15 mouse cellular contexts compared by ENCODE assay signal in the genomic region with DNA sequence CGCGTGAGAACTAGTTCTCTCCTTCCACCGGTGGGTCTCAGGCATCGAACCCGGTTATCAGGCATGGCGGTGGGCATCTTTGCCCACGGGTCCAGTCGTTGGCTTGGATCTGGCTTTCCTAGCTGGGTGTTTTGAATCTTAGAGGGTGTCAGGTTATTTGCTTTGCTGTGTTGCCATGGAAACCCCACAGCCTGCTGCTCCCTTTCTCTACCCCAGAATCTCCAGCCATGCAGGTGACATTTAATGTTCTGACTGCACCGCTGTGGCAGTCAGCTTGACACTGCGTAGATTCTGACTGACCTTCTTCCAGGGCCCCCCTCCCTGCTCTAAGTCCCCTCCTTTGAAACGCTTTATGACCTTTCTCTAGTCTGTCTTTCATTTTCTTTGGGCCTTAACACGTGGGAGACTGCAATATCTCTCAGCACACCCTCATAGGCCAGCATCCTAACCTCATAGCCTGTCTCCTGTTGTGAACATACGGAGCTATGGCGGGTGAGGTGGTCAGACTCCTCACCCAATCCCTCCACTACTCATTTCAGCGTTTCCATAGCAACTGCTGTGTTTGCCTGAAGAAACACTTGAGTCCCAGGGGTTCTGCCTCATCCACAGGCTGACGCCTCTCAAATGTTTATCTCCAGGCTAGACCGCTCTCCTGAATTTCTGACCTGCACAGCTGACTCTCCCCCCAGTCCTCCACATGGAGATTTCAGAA. TPM values are rescaled to one million over a fixed set of nuclear protein-coding genes. Genes with fewer than 3 reads are reported as not detected.
DNase-seq lines count a peak whose midpoint lies in the region; ATAC-seq and TF ChIP-seq lines count a peak whose summit lies in the region.
"Had no signal": no experiment of that assay in that cellular context is flagged by ENCODE, and none has a peak within 500 bp of the region (broad histone marks: within the 10 kb centered on the region; RNA-seq: fewer than 3 reads in every experiment).

No protein-coding gene starts in this region.

- no peak for TF ChIP-seq EP300 in liver, postnatal 0 days (IDR thresholded peaks at IDR 0.05; ENCODE audit: low read depth)

- no peak for DNase-seq in neural tube, embryonic 10.5 days (ENCODE audit: extremely low spot score, low spot score)
- DNase-seq in forebrain, postnatal 0 days, result peak; percentile 70
- no peak for DNase-seq in limb, embryonic 14.5 days (ENCODE audit: low spot score)
- DNase-seq in liver, postnatal 0 days, result no peak
- DNase-seq: adrenal gland, adult 2 months; cerebellum, adult 9-11 months; heart, postnatal 14 days; spleen, adult 18-20 months; thymus, postnatal 4 days had no signal

- H3K4me2 ChIP-seq in neural tube, embryonic 13.5 days, result no peak overlapping the region
- no peak overlapping the region for H3K4me2 ChIP-seq in forebrain, postnatal 0 days (ENCODE audit: low read depth)
- H3K4me2 ChIP-seq in limb, embryonic 14.5 days (replicated peaks; ENCODE audit: low read depth, low read length, severe bottlenecking), result no peak overlapping the region
- no peak overlapping the region for H3K4me2 ChIP-seq in liver, postnatal 0 days (ENCODE audit: low read depth, low read length)
- H3K4me2 ChIP-seq: liver, embryonic 12.5 days had no signal

- no peaks in the 10 kb centered on the region for H3K36me3 ChIP-seq in neural tube, embryonic 13.5 days
- H3K36me3 ChIP-seq in forebrain, postnatal 0 days (ENCODE audit: insufficient read depth), result no peaks in the 10 kb centered on the region
- no peaks in the 10 kb centered on the region for H3K36me3 ChIP-seq in limb, embryonic 14.5 days (ENCODE audit: control insufficient read depth, insufficient read depth, low read length)
- H3K36me3 ChIP-seq in liver, postnatal 0 days (replicated peaks; ENCODE audit: insufficient read depth, low read length), result no peaks in the 10 kb centered on the region
- H3K36me3 ChIP-seq: liver, embryonic 12.5 days had no signal

- H3K9ac ChIP-seq in neural tube, embryonic 13.5 days, result no peak overlapping the region
- H3K9ac ChIP-seq in forebrain, postnatal 0 days, result no peak overlapping the region
- H3K9ac ChIP-seq in limb, embryonic 14.5 days (ENCODE audit: low read depth, low read length, severe bottlenecking), result no peak overlapping the region
- no peak overlapping the region for H3K9ac ChIP-seq in liver, postnatal 0 days (replicated peaks)
- H3K9ac ChIP-seq: liver, embryonic 12.5 days had no signal

- H3K4me1 ChIP-seq in neural tube, embryonic 13.5 days (replicated peaks), result peaks cover 9% of the 10 kb centered on the region; the same call in 1 of the 2 replicates
- H3K4me1 ChIP-seq in forebrain, postnatal 0 days (ENCODE audit: insufficient read depth), result peaks cover 5% of the 10 kb centered on the region; the same call in 1 of the 2 replicates
- no peaks in the 10 kb centered on the region for H3K4me1 ChIP-seq in limb, embryonic 14.5 days (ENCODE audit: control insufficient read depth, insufficient read depth, low read length)
- 0 out of 2 replicates have a peak, but pooled peaks cover 3% of the 10 kb centered on the region for H3K4me1 ChIP-seq in liver, postnatal 0 days (ENCODE audit: insufficient read depth)
- H3K4me1 ChIP-seq: liver, embryonic 12.5 days had no signal

- no peak overlapping the region for H3K4me3 ChIP-seq in neural tube, embryonic 13.5 days
- H3K4me3 ChIP-seq in forebrain, postnatal 0 days (ENCODE audit: low read depth, low read length), result no peak overlapping the region
- H3K4me3 ChIP-seq in limb, embryonic 14.5 days (replicated peaks; ENCODE audit: low read length), result no peak overlapping the region
- no peak overlapping the region for H3K4me3 ChIP-seq in liver, postnatal 0 days (ENCODE audit: low read depth, low read length)
- H3K4me3 ChIP-seq: liver, embryonic 12.5 days had no signal

- no peak for TF ChIP-seq CTCF in forebrain, postnatal 0 days (IDR thresholded peaks at IDR 0.05; ENCODE audit: low read depth)
- TF ChIP-seq CTCF in liver, postnatal 0 days (IDR thresholded peaks at IDR 0.05; ENCODE audit: low read depth), result no peak

- TF ChIP-seq POLR2A in limb, embryonic 14.5 days (IDR thresholded peaks at IDR 0.05; ENCODE audit: borderline replicate concordance, extremely low read depth, insufficient read depth, insufficient read length), result no peak

- H3K27ac ChIP-seq in neural tube, embryonic 13.5 days (replicated peaks), result peak overlapping the region; percentile 61
- H3K27ac ChIP-seq in forebrain, postnatal 0 days (ENCODE audit: low read depth, low read length), result peak overlapping the region; percentile 73
- H3K27ac ChIP-seq in limb, embryonic 14.5 days (replicated peaks; ENCODE audit: low read depth, low read length), result no peak overlapping the region
- H3K27ac ChIP-seq in liver, postnatal 0 days (ENCODE audit: low read depth), result no peak overlapping the region
- H3K27ac ChIP-seq: liver, embryonic 12.5 days had no signal

- no peaks in the 10 kb centered on the region for H3K9me3 ChIP-seq in neural tube, embryonic 13.5 days
- no peaks in the 10 kb centered on the region for H3K9me3 ChIP-seq in forebrain, postnatal 0 days (ENCODE audit: low read length)
- H3K9me3 ChIP-seq in limb, embryonic 14.5 days (ENCODE audit: control insufficient read depth, low read length), result no peaks in the 10 kb centered on the region
- H3K9me3 ChIP-seq in liver, postnatal 0 days (ENCODE audit: low read length), result no peaks in the 10 kb centered on the region
- H3K9me3 ChIP-seq: liver, embryonic 12.5 days had no signal

- peak; percentile 59 for ATAC-seq in neural tube, embryonic 13.5 days (ENCODE audit: low read depth)
- ATAC-seq in forebrain, postnatal 0 days, result peak; percentile 87
- peak; percentile 55 for ATAC-seq in limb, embryonic 14.5 days (ENCODE audit: low FRiP score, low read depth)
- no peak for ATAC-seq in megakaryocyte progenitor cell, adult 5-6 weeks (replicated peaks; ENCODE audit: poor library complexity)
- ATAC-seq in liver, postnatal 0 days, result no peak
- ATAC-seq in granulocyte monocyte progenitor cell, adult 5-6 weeks (replicated peaks; ENCODE audit: poor library complexity, severe bottlenecking), result no peak
- ATAC-seq: liver, embryonic 12.5 days had no signal

- H3K27me3 ChIP-seq in neural tube, embryonic 13.5 days, result no peaks in the 10 kb centered on the region
- H3K27me3 ChIP-seq in forebrain, postnatal 0 days (ENCODE audit: insufficient read depth, low read length), result no peaks in the 10 kb centered on the region
- no peaks in the 10 kb centered on the region for H3K27me3 ChIP-seq in limb, embryonic 14.5 days (ENCODE audit: control insufficient read depth, insufficient read depth, low read length)
- H3K27me3 ChIP-seq in liver, postnatal 0 days (ENCODE audit: insufficient read depth, low read length), result no peaks in the 10 kb centered on the region
- H3K27me3 ChIP-seq: liver, embryonic 12.5 days had no signal

- 59% methylated on average over 17 of the region's 17 CpGs for WGBS in neural tube, embryonic 13.5 days
- 50% methylated on average over 17 of the region's 17 CpGs for WGBS in forebrain, postnatal 0 days
- 61% methylated on average over 17 of the region's 17 CpGs for WGBS in limb, embryonic 14.5 days
- WGBS in liver, postnatal 0 days (ENCODE audit: insufficient replicate concordance), result 61% methylated on average over 17 of the region's 17 CpGs

RNA-seq across cellular contexts. Expression of gene Tat, which starts 16.2 kb away (rescaled TPM):
- polyA plus RNA-seq in neural tube, embryonic 13.5 days (2015; fragmentation: Nextera tagmentation; extraction: Ambion mirVana), result not detected in 2 replicates
- total RNA-seq in forebrain, postnatal 0 days (2014; rRNA removed), result not detected in 2 replicates
- not detected in 2 replicates for polyA plus RNA-seq in forebrain, postnatal 0 days (2015; fragmentation: Nextera tagmentation; extraction: Ambion mirVana)
- polyA plus RNA-seq in limb, embryonic 14.5 days (2012; rRNA removed), result 0.09 and 0.14 TPM in 2 replicates
- polyA plus RNA-seq in limb, embryonic 14.5 days (2014; fragmentation: Nextera tagmentation; extraction: Ambion mirVana), result not detected in 2 replicates
- total RNA-seq in megakaryocyte progenitor cell, adult 5-6 weeks (2015), result not detected in 2 replicates
- not detected in 2 replicates for total RNA-seq in megakaryocyte progenitor cell, adult 5-6 weeks (2017)
- polyA plus RNA-seq in liver, postnatal 0 days (2015; fragmentation: Nextera tagmentation; extraction: Ambion mirVana), result 64.5 and 108 TPM in 2 replicates
- total RNA-seq in granulocyte monocyte progenitor cell, adult 5-6 weeks (2014; fragmentation: Nextera tagmentation), result not detected in 2 replicates
- not detected in 2 replicates for total RNA-seq in granulocyte monocyte progenitor cell, adult 5-6 weeks (2017)
- total RNA-seq: ES-E14 had no signal
- polyA plus RNA-seq: kidney, embryonic 16.5 days had no signal

RNA-seq across cellular contexts. Expression of gene Chst4, which starts 33.1 kb away (rescaled TPM):
- not detected in 2 replicates for polyA plus RNA-seq in neural tube, embryonic 13.5 days (2015; fragmentation: Nextera tagmentation; extraction: Ambion mirVana)
- not detected in 2 replicates for total RNA-seq in forebrain, postnatal 0 days (2014; rRNA removed)
- polyA plus RNA-seq in forebrain, postnatal 0 days (2015; fragmentation: Nextera tagmentation; extraction: Ambion mirVana), result not detected in 2 replicates
- polyA plus RNA-seq in limb, embryonic 14.5 days (2012; rRNA removed), result 0.06 TPM in 1 of 2 replicates, not detected in the other
- polyA plus RNA-seq in limb, embryonic 14.5 days (2014; fragmentation: Nextera tagmentation; extraction: Ambion mirVana), result not detected in 2 replicates
- not detected in 2 replicates for total RNA-seq in megakaryocyte progenitor cell, adult 5-6 weeks (2015)
- total RNA-seq in megakaryocyte progenitor cell, adult 5-6 weeks (2017), result not detected in 2 replicates
- polyA plus RNA-seq in liver, postnatal 0 days (2015; fragmentation: Nextera tagmentation; extraction: Ambion mirVana), result 0.13 and 0.31 TPM in 2 replicates
- total RNA-seq in granulocyte monocyte progenitor cell, adult 5-6 weeks (2014; fragmentation: Nextera tagmentation), result not detected in 2 replicates
- total RNA-seq in granulocyte monocyte progenitor cell, adult 5-6 weeks (2017), result not detected in 2 replicates
- polyA plus RNA-seq: liver, embryonic 12.5 days had no signal

RNA-seq across cellular contexts. Expression of gene Marveld3, which starts 44.5 kb away (rescaled TPM):
- 0.55 and 0.74 TPM in 2 replicates for polyA plus RNA-seq in neural tube, embryonic 13.5 days (2015; fragmentation: Nextera tagmentation; extraction: Ambion mirVana)
- 0.69 and 0.76 TPM in 2 replicates for total RNA-seq in forebrain, postnatal 0 days (2014; rRNA removed)
- 0.64 and 1.4 TPM in 2 replicates for polyA plus RNA-seq in forebrain, postnatal 0 days (2015; fragmentation: Nextera tagmentation; extraction: Ambion mirVana)
- polyA plus RNA-seq in limb, embryonic 14.5 days (2012; rRNA removed), result 0.49 and 1.2 TPM in 2 replicates
- 2.4 and 3.1 TPM in 2 replicates for polyA plus RNA-seq in limb, embryonic 14.5 days (2014; fragmentation: Nextera tagmentation; extraction: Ambion mirVana)
- total RNA-seq in megakaryocyte progenitor cell, adult 5-6 weeks (2015), result not detected in 2 replicates
- total RNA-seq in megakaryocyte progenitor cell, adult 5-6 weeks (2017), result not detected in 2 replicates
- 0.58 and 0.69 TPM in 2 replicates for polyA plus RNA-seq in liver, postnatal 0 days (2015; fragmentation: Nextera tagmentation; extraction: Ambion mirVana)
- not detected in 2 replicates for total RNA-seq in granulocyte monocyte progenitor cell, adult 5-6 weeks (2014; fragmentation: Nextera tagmentation)
- not detected in 2 replicates for total RNA-seq in granulocyte monocyte progenitor cell, adult 5-6 weeks (2017)
- polyA plus RNA-seq: adrenal gland, adult 2 months had no signal

Comparison
In these comparisons a context has a peak if more than half of its experiments do, and no peak if none do; other contexts are left out.
1. ATAC-seq: peak in neural tube, embryonic 13.5 days (single experiment), forebrain, postnatal 0 days (single experiment) and limb, embryonic 14.5 days (single experiment); none in megakaryocyte progenitor cell, adult 5-6 weeks (single experiment), liver, postnatal 0 days (single experiment) and granulocyte monocyte progenitor cell, adult 5-6 weeks (single experiment).
2. H3K27ac ChIP-seq: peak in neural tube, embryonic 13.5 days (single experiment) and forebrain, postnatal 0 days (single experiment); none in limb, embryonic 14.5 days (single experiment) and liver, postnatal 0 days (single experiment).
3. RNA of gene Tat, which starts 16.2 kb away (polyA plus RNA-seq): 64.5 to 108 TPM in liver, postnatal 0 days; 0.09 to 0.14 TPM in limb, embryonic 14.5 days, not detected in forebrain, postnatal 0 days and not detected in neural tube, embryonic 13.5 days; every median in the first group is over 10 times any median in the second.